Mouse (Mus musculus) heart, embryonic 11.5 days (tissue): ENCODE data around the gene Acss2. TPM values are rescaled to one million over a fixed set of nuclear protein-coding genes. Genes with fewer than 3 reads are reported as not detected.
"Not testable (repeated sequence)": the region's sequence is repeated elsewhere in the genome, so short reads cannot be mapped to it uniquely, and the experiment has no call there.

Source experiments
- ATAC-seq: fragments of 200-750 bp; cut with Nextera tagmentation; replicated peaks from 2 replicates; pipeline ENCODE4 v1.8.0; 2017; ENCODE audit warnings: moderate library complexity; ENCODE audit not compliant: insufficient number of reproducible peaks, low FRiP score, low TSS enrichment
- H3K27ac ChIP-seq: fragments of 300-500 bp; sonication (generic); 2 replicates; pipeline ENCODE4 v1.5.1; 2014; ENCODE audit warnings: mild to moderate bottlenecking, low read depth, low read length
- H3K27me3 ChIP-seq: fragments of 300-500 bp; sonication (generic); 2 replicates; pipeline ENCODE4 v1.6.1; 2014; ENCODE audit warnings: mild to moderate bottlenecking, low read length, mixed read lengths; ENCODE audit not compliant: control insufficient read depth, insufficient read depth
- H3K36me3 ChIP-seq: fragments of 300-500 bp; sonication (generic); 2 replicates; pipeline ENCODE4 v1.6.1; 2014; ENCODE audit warnings: mild to moderate bottlenecking, low read length, moderate library complexity, mixed read lengths; ENCODE audit not compliant: control insufficient read depth, insufficient read depth
- H3K4me1 ChIP-seq: fragments of 300-500 bp; sonication (generic); 2 replicates; pipeline ENCODE4 v1.6.1; 2014; ENCODE audit warnings: low read length; ENCODE audit not compliant: control insufficient read depth, insufficient read depth
- H3K4me2 ChIP-seq: fragments of 300-500 bp; sonication (generic); 2 replicates; pipeline ENCODE4 v1.6.1; 2014; ENCODE audit warnings: mild to moderate bottlenecking, moderate library complexity
- H3K4me3 ChIP-seq: fragments of 300-500 bp; sonication (generic); 2 replicates; pipeline ENCODE4 v1.5.1; 2014; ENCODE audit warnings: low read depth, low read length
- H3K9ac ChIP-seq: fragments of 300-500 bp; sonication (generic); 2 replicates; pipeline ENCODE4 v1.6.1; 2014; ENCODE audit warnings: mild to moderate bottlenecking, low read depth, low read length, moderate library complexity
- H3K9me3 ChIP-seq: fragments of 300-500 bp; sonication (generic); replicated peaks from 2 replicates; pipeline ENCODE4 v1.6.1; 2016; ENCODE audit warnings: low read length; ENCODE audit not compliant: control insufficient read depth
- WGBS: fragments of 180-500 bp; shearing (Covaris S2); extraction: QIAGEN DNeasy Blood & Tissue Kit; methylation state at CpG from one replicate; pipeline ENCODE4 v1.1.7; 2014; ENCODE audit not compliant: insufficient replicate concordance; 5-methylcytosine and 5-hydroxymethylcytosine counted together
- polyA plus RNA-seq: library from polyadenylated mRNA; unstranded; fragments of >200 nt; fragmentation: Nextera tagmentation; extraction: Ambion mirVana; gene quantifications from 2 replicates; pipeline ENCODE4 v1.2.1, GENCODE M21; 2014

The Acss2 gene
- polyA plus RNA-seq, 1 experiment from 2014 or later, result 11.5 TPM

- no peaks in the 10 kb centered on the region for H3K36me3 ChIP-seq
These were observed 6.6 kb downstream of the Acss2 start for GRCm38 (mm10) chr2:155524378-155524777.

GRCm38 (mm10) chr2:155527367-155527766, 9.6 kb downstream of the Acss2 start:
- H3K27me3 ChIP-seq, result no peaks in the 10 kb centered on the region
- no peak overlapping the region for H3K4me3 ChIP-seq
- H3K4me2 ChIP-seq, result no peak overlapping the region
- H3K4me1 ChIP-seq, result no peaks in the 10 kb centered on the region
- WGBS, result 56% methylated on average over 5 of the region's 5 CpGs
- no peaks in the 10 kb centered on the region for H3K36me3 ChIP-seq
- H3K9me3 ChIP-seq, result no peaks in the 10 kb centered on the region
- no peak overlapping the region for H3K27ac ChIP-seq
- no peak overlapping the region for H3K9ac ChIP-seq
- no peak for ATAC-seq

More at GRCm38 (mm10) chr2:155524378-155524777, 6.6 kb downstream of the Acss2 start:
- H3K9ac ChIP-seq, result no peak overlapping the region
- 56% methylated on average over 1 of the region's 1 CpGs for WGBS
- H3K27me3 ChIP-seq, result no peaks in the 10 kb centered on the region
- H3K27ac ChIP-seq, result no peak overlapping the region
- H3K4me1 ChIP-seq, result no peaks in the 10 kb centered on the region
- ATAC-seq, result no peak
- H3K4me3 ChIP-seq, result no peak overlapping the region
- H3K4me2 ChIP-seq, result no peak overlapping the region
- no peaks in the 10 kb centered on the region for H3K9me3 ChIP-seq

DNA sequence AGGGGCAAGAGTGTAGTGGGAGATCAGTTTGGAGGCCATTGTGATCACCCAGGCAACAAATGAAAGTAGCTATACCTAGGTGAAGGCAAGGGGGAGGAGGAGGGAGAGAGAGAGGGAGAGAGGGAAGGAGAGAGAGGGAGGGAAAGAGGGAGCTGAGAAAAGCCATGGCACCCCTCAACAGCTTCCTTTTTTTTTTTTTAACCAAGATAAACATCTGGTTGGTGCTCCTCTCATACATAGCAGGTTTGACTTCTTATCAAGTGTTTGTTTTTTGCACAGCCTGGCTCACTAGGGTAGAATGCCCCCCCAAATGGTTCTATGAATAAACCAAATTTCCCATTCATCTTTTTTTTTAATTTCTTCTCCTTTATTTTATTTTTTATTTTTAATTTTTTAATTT, 18.5 kb downstream of the Acss2 start:
- Histone ChIP-seq H3K27me3 (no peaks in the 10 kb centered on the region), H3K4me3 (no peak overlapping the region), H3K27ac (no peak overlapping the region), H3K9ac (no peak overlapping the region), H3K36me3 (no peaks in the 10 kb centered on the region), H3K4me1 (0 out of 2 replicates have a peak, but pooled peaks cover 2% of the 10 kb centered on the region), H3K9me3 (no peaks in the 10 kb centered on the region), H3K4me2 (no peak overlapping the region)
- ATAC-seq, result no peak

DNA sequence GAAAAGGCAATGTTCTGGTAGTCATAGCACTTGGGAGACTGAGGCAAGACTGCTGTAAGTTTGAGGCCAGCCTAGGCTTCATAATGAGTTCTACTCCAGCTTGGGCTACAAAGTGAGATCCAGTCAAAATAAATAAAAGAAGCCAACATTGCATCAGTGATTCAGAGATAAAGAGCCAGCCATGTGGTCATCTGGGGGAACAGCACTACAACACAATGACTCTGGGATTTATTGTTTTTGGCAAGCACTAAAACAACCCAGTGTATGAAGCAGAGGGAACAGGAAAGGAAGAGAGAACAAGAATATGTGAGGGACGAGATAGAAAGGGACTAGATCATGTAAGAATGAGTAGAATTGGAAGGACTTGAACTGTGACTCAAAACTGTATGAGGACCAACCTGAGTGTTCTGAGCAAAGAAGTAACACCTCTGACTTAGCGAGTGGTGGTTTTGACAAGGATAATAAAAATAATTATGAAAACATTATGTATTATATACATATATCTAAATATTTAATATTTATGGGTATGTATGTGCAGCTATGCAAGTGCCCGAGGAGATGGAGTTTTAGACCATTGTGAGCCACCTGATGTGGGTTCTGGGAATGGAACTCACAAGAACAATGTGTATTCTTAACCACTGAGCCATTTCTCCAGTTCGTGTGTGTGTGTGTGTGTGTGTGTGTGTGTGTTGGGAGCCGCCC, 20.2 kb downstream of the Acss2 start:
- H3K36me3 ChIP-seq, result no peaks in the 10 kb centered on the region
- ATAC-seq, result no peak
- no peak overlapping the region for H3K4me3 ChIP-seq
- H3K9ac ChIP-seq, result no peak overlapping the region
- no peak overlapping the region for H3K4me2 ChIP-seq
- no peak overlapping the region for H3K27ac ChIP-seq
- 0 out of 2 replicates have a peak, but pooled peaks cover 2% of the 10 kb centered on the region for H3K4me1 ChIP-seq
- H3K27me3 ChIP-seq, result no peaks in the 10 kb centered on the region
- WGBS, result 64% methylated on average over 5 of the region's 5 CpGs
- no peaks in the 10 kb centered on the region for H3K9me3 ChIP-seq

- not testable (repeated sequence) for H3K9ac ChIP-seq, H3K4me1 ChIP-seq, H3K27me3 ChIP-seq, H3K4me3 ChIP-seq, ATAC-seq, H3K36me3 ChIP-seq, H3K9me3 ChIP-seq, H3K4me2 ChIP-seq, H3K27ac ChIP-seq
- 72% methylated on average over 12 of the region's 19 CpGs for WGBS
These were observed 20.8 kb downstream of the Acss2 start for GRCm38 (mm10) chr2:155538463-155539057.

GRCm38 (mm10) chr2:155539696-155540095, 21.9 kb downstream of the Acss2 start:
- H3K27me3 ChIP-seq, result no peaks in the 10 kb centered on the region
- H3K9me3 ChIP-seq, result no peaks in the 10 kb centered on the region
- H3K4me2 ChIP-seq, result no peak overlapping the region
- no peak overlapping the region for H3K4me3 ChIP-seq
- ATAC-seq, result no peak
- H3K36me3 ChIP-seq, result no peaks in the 10 kb centered on the region
- H3K4me1 ChIP-seq, result 0 out of 2 replicates have a peak, but pooled peaks cover 2% of the 10 kb centered on the region
- H3K27ac ChIP-seq, result no peak overlapping the region
- H3K9ac ChIP-seq, result no peak overlapping the region

- Histone ChIP-seq H3K36me3 (no peaks in the 10 kb centered on the region), H3K27ac (peak overlapping the region; percentile 59), H3K9me3 (no peaks in the 10 kb centered on the region), H3K4me1 (0 out of 2 replicates have a peak, but pooled peaks cover 2% of the 10 kb centered on the region), H3K27me3 (no peaks in the 10 kb centered on the region), H3K9ac (no peak overlapping the region; the same call in 1 of the 2 replicates), H3K4me2 (peak overlapping the region; percentile 17; the same call in 1 of the 2 replicates), H3K4me3 (no peak overlapping the region)
- no peak for ATAC-seq
- 41% methylated on average over 6 of the region's 6 CpGs for WGBS
These were observed 23.2 kb downstream of the Acss2 start for GRCm38 (mm10) chr2:155540822-155541458.

GRCm38 (mm10) chr2:155546955-155547354, 29.2 kb downstream of the Acss2 start:
- 64% methylated on average over 1 of the region's 1 CpGs for WGBS
- H3K9ac ChIP-seq, result no peak overlapping the region
- H3K4me3 ChIP-seq, result no peak overlapping the region
- H3K36me3 ChIP-seq, result no peaks in the 10 kb centered on the region
- no peaks in the 10 kb centered on the region for H3K27me3 ChIP-seq
- H3K27ac ChIP-seq, result no peak overlapping the region
- H3K4me2 ChIP-seq, result no peak overlapping the region
- no peak for ATAC-seq
- H3K9me3 ChIP-seq, result no peaks in the 10 kb centered on the region
- H3K4me1 ChIP-seq, result no peaks in the 10 kb centered on the region
